Mouse (Mus musculus): Measurements from ENCODE around the gene Btbd19.

Btbd19 gene

DNA sequence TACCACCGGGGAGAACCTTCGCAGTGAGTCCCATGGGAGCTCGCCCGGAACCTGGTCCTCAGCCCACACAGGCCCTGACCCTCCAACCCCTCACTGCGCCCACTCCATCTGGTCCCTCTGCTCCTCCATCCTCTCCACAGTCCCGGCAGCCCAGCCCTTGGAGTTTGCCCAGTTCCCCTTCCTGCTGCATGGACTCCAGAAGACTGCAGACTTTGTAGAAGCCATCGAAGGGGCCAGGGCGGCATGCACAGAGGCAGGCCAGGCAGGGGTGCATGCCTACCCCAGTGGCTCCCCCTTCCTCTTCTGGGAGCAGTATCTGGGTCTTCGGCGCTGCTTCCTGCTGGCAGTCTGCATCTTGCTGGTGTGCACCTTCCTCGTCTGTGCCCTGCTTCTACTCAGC lies 14.5 kb downstream of the Btbd19 start:
- DNase-seq, result no peak

DNA sequence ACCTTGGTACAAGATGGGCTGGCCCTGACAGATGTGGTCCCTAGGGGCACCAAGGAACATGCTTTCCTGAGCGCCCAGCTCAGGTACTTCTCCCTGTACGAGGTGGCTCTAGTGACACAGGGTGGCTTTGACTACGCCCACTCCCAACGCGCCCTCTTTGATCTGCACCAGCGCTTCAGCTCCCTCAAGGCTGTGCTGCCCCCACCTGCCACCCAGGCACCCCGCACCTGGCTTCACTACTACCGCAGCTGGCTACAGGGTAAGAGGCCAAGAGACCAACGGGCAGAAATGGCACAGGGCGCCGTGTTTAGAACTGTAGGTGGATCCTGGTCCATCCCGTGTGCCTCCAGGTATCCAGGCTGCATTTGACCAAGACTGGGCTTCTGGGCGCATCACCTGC lies 15.3 kb downstream of the Btbd19 start:
- no peak for DNase-seq

DNA sequence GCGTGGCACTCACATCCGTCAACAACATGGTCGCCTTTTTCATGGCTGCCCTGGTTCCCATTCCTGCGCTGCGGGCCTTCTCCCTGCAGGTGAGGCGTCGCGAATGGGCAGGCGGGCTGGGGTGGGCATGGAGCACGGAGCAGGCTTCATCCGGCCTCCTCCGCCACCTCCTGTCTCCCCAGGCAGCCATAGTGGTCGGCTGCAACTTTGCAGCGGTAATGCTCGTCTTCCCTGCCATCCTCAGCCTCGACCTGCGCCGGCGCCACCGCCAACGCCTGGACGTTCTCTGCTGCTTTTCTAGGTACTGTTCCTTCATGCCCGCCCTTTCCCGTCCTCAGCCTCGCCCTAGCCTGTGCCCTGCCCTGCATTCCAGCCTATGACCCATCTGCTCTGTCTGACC lies 16.2 kb downstream of the Btbd19 start:
- DNase-seq, result no peak

DNA sequence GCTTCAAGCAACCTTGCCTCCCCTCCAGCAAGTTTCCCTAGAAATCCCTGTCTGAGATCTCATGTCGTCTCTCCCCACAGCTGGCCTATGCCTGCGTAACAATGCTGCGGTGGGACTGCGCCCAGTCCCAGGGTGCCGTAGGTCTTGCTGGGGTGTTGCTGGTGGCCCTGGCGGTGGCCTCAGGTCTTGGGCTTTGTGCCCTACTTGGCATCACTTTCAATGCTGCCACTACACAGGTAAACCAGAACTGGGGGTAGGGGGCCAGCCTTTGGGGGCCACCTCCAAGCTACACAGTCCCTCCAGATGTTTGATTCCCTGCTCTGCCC lies 17.0 kb downstream of the Btbd19 start:
- DNase-seq, result no peak

DNA sequence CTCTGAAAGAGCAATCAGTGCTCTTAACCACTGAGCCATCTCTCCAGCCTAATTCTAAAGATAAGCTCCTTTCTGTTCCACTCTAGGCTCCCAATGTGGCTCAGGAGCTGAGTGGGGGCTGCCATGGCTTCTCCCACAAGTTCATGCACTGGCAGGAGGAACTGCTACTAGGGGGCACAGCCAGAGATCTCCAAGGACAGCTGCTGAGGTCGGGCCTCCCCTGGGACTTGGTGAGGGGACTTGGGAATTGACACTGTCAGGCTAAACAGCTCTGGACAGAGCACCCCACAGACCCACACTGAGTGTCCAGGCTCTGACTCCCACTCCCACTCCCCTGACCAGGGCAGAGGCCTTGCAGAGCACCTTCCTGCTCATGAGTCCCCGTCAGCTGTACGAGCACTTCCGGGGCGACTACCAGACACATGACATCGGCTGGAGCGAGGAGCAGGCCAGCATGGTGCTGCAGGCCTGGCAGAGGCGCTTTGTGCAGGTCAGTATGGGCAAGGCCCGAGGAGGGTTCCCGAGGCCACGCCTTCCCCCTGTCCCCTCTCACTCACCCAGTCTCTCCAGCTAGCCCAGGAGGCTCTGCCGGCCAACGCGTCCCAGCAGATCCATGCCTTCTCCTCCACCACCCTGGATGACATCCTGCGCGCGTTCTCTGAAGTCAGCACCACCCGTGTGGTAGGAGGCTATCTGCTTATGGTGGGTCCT lies 17.6 kb downstream of the Btbd19 start:
- DNase-seq, result no peak

DNA sequence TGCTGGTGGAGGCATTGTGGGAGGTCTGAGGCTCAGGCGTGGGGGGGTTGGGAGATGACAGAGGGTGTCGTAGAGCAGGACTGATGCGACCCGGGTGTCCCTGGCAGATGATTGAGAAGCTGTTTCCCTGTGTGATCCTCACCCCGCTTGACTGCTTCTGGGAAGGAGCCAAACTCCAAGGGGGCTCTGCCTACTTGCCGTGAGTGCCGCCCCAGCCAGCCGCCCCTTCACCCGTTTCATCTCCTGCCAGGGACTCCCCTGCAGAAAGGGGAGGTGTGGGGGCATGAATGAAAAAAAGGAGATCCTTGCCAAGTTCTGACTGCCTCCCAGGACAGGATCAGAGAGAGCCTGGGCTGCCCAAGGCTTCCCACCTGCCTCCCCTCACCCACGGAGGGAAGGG lies 20.4 kb downstream of the Btbd19 start:
- no peak for DNase-seq

DNA sequence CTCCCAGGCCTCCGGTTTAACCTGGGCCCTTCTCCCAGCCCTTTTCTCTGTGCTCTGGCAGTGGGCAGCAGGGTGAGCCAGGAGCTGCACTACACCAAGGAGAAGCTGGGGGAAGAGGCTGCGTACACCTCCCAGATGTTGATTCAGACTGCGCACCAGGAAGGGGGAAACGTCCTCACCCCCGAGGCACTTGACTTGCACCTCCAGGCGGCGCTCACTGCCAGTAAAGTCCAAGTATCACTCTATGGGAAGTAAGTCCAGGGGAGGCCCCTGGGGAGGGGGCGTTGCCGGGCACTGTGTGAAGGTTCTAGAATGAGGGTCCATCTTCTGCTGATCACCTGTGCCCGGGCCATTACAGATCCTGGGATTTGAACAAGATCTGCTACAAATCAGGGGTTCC lies 20.9 kb downstream of the Btbd19 start:
- DNase-seq, result no peak

DNA sequence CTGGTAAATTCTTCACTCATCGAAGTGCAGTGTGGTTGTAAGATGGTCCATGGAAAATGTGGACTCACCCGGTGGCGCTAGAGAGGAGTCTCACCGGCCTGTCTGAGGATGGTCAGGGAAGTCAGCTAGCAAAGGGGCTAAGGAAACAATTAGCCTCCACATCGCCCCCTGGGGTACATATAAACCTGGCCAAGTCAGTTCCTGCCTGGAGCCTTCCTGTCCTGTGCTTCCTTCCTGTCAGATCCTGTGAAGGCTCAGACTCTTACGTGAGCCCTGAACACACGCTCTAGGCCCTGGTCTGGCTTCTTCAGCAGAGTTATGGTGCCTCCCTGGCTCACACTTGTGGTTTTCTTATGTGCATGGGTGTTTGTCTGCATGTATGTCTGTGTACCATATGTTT lies 24.3 kb downstream of the Btbd19 start:
- no peak for DNase-seq

DNA sequence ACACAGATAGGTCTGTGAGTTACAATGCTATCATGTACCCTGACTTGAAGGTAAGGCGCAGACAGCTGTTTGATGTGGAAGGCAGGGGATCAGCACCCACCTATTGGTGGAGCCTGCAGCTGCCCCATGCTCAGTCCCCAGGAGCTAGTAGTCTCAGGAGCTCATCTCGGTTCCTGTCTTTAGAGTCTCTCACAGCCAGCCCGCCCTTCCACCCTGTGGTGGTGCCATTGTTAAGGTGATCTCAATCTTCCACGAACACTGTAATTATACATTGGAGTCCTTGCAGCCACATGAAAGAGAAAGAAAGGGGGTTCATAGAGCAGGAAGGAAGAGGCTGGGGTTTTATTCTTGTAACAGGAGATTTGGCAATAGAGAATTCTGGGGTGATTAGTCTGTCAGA lies 25.5 kb downstream of the Btbd19 start:
- no peak for DNase-seq

DNA sequence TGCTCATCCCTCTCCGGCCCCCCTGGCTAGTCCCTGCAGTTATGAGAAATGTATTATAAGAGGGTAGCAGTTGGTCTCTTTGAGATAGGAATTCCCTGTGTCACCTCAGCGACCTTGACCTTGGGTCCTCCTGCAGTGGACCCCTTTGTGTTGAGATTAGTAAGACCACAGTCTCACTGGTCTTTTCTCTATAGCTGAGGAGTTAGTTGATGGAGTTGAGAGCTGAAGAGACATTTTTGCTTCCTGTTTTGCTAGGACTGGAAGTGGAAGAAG lies 26.8 kb downstream of the Btbd19 start:
- DNase-seq, result no peak

DNA sequence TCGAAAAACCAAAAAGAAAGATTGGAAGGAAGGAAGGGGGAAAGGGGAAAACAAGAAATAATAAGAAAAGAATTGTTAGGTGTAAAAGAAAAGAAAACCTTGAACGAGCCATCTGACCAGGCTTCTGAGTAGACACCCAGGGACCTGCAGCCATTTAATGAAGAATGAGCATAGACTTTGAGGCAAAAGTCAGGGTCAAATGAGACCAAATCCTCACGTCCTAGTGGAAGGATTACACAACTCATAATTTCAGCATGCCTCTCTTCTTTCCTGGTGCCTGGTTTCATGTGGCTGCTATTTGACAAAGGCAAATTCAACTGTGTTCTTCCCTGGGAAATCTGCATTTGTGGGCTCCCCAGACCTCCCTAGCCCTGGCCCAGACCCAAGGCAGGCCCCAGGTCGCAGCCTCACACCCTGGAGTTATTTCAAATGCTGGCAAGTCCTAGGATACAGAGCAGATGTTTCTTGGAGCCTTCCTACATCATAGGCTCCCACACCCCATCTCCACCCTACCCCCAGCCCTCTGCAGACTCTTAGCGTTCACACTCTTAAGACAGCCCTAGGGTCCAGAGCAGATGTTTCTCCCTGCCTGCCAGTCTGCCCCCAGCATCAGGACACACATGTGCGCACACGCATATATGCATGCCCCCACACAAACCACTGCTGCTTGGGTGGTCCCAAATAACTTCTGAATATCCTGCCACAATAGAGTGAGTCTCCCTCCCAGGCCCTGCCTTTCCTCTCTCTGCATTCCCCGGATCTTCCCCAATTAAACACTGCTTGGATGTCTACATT lies 27.4 kb downstream of the Btbd19 start:
- DNase-seq, result no peak

DNA sequence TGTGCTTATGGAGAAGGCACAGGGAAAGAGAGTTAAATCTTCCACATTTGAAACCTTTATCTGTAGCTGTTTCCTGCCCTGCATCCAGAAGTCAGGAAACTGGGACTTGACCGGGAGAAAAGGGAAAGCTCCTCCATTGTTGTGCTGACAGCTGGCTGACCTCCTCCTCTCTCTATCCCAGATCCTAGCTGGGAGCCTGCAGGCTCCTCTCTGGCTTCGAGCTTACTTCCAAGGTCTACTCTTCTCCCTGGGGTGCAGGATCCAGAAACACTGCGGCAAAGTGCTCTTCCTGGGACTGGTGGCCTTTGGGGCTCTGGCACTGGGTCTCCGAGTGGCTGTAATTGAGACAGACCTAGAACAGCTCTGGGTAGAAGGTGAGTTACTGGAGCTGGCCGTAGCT lies 28.9 kb downstream of the Btbd19 start:
- DNase-seq, result no peak

DNA sequence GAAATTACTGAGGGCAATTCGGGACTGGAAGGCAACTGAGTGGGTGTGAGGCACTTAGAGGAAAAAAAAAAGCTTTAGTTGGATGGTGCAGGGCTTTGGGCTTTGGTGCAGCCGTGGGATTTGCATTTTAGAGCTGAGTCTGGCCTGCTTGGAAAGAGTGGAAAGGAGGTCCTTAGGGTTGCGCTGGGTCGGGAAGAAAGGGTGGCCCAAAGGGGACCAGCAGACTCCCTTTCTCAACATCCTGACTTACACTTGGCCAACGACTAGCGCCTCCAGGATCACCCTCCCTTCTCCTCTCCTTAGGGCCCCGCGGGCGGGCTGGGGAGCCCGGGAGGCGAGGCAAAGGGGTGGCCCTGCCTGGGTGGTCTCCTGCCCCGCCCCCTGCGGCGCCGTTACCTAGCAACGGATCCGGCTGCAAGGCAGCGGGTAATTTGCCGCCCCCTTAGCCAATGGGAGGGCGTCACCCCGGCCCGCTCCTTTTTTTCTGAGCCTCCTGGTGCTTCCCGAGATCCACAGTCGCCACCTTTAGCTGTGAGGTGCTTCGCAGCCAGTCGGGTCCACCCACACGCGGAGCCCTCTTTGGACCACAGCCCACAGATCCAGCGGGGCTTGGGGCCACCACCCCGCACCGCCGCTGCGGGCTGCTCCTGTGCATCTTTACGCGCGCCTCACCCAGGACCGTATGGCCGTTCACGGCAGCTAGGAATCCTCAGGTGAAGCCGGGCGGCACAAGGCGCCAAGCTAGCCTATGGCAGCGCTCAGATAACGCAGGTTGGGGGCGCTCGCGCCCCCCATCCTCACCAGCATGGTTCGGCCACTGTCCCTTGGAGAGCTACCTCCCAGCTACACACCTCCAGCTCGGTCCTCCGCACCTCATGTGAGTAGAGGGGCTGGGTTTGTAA lies 29.7 kb downstream of the Btbd19 start, which contains the start of gene Ptch2:
Ptch2 (plus strand) TSS at position 525 of the 902 bp plus-strand sequence.
- DNase-seq, result peak; percentile 20 to 39

DNA sequence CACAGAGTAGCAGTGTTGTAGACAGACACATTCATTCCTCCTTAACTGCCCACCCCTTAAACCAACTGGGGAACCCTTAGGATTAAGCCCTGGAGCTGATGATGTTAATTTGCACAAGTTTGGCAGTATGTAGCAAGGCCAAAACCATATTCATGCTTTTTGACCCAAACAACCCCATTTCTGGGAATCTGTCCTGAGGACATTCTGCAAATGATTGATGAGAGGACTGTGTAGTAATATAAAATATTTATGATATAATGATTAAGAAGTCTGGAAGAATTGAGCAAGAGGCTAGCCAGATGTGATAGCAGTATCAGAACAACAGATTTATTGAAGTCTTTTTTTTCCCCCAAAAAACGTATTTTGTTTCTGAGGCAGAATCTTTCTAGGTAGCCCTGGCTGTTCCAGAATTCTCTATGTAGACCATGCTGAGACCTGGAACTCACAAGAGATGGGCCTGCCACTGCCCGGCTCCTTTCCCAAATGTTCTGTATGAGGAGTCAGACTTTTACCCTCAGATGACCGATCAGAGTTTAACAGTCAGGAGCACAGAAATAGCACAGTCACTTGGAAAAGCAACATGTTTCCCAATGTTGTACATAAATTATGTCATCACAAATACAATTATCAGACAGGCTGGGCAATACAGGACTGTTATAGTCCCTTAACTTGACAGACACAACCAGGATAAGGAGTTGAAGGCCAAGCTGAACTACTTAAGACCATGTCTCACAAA lies 30.7 kb downstream of the Btbd19 start:
- no peak for DNase-seq

DNA sequence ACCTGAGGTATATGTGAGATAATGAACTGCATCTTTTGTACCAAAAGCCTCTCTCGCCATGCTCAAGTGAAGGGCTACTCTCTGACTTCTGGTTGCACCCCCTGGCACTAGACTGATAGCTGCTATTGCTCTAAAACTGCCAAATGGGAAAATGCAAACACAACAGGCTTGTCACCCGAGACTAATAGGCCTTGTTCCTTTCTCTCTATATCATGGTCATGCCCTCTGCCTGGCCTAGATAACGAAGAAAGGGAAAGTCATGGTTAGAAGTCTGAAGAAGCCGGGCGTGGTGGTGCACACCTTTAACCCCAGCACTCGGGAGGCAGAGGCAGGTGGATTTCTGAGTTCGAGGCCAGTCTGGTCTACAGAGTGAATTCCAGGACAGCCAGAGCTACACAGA lies 34.9 kb downstream of the Btbd19 start:
- no peak for DNase-seq

DNA sequence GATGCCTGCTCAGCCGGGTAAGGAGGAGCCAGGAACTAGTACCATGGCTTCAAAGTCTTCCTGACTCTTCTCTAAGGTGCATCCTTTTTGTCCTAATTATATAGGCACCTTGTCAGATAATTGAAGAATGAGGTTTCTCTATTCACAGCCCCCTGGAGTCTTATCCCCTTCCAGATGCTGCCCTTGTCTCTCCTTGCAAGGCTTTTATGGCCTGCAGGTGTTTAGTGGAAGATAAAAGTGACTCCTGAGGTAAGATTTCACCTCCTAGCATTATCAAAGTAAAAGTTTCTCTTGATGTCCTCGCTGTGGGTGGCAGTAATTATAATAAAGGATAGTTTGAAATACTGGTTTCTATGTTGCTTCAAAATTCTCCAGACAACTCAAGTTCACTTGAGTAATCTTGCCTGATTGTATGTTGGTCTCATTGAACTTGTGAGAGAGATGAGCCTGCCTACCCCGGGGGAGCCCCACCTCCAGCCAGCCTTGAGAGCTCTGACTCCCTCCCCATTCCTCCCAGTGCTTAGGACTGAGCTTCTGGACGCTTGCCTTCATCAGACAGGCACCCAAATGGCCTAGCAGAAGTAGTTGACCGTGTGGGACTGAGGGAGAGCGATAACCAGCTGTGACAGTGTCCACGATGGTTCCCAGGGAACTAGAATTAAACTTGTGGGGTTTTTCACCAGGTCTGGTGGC lies 37.4 kb downstream of the Btbd19 start:
- no peak for DNase-seq

DNA sequence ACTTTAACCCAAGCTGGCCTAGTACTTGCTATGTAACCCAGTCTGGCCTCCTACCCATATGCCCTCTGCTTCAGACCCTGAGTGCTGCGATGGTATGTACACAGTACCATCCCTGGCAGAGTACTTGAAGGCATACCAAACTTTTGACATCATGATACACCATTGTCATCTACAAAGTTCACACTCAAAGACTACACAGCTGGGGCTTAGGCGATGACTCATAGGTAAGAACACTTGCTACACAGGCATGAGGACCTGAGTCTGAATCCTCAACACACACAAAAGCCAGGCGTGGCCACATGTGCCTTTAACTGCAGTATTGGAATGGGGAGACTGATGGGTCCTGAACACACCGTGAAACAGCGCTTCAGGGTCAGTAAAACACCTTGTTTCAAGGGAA lies 54.3 kb downstream of the Btbd19 start:
- DNase-seq, result no peak

DNA sequence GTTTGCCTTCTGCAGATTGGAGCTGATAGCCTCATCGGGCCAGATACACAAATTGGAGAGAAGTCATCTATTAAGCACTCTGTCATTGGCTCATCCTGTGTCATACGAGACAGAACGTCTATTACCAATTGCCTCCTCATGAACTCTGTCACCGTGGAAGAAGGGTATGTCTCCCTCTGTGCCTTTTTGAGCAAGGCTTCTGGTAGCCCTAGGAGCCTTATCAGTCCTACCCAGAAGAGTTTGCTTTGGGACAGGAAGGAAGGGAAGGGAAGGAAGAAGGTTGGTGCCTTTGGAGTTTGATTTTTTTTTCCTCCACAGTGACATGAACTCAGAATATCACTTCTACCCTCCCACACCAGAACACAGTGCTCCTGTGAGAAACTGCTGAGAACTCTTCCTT lies 54.9 kb downstream of the Btbd19 start:
- DNase-seq, result no peak

DNA sequence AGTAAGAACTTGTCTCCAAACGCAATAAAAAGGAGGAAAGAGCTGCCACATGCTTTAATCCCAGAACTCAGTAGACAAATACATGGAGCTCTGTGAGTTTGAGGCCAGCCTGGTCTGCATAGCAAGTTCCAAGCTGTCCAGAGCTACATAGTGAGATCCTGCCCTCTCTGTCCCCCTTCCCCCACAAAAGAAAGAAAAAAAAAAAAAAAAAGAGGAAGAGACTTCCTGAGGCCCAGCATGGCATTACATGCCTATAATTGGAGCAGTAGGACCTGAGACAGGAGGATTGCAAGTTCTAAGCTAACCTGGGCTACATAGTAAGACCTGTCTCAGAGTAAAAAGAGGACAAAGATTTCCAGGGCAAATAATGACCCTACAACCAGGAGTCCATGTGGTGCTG lies 55.9 kb downstream of the Btbd19 start:
- DNase-seq, result no peak
